Mouse (Mus musculus) cerebral cortex, adult 2 months (tissue): ENCODE measurements around the gene Igf1r.

Experiments used
- WGBS: fragments of 180-500 bp; shearing (Covaris S2); methylation state at CpG from one replicate; pipeline ENCODE4 v1.1.7; 2018; 5-methylcytosine and 5-hydroxymethylcytosine counted together

Igf1r gene

DNA sequence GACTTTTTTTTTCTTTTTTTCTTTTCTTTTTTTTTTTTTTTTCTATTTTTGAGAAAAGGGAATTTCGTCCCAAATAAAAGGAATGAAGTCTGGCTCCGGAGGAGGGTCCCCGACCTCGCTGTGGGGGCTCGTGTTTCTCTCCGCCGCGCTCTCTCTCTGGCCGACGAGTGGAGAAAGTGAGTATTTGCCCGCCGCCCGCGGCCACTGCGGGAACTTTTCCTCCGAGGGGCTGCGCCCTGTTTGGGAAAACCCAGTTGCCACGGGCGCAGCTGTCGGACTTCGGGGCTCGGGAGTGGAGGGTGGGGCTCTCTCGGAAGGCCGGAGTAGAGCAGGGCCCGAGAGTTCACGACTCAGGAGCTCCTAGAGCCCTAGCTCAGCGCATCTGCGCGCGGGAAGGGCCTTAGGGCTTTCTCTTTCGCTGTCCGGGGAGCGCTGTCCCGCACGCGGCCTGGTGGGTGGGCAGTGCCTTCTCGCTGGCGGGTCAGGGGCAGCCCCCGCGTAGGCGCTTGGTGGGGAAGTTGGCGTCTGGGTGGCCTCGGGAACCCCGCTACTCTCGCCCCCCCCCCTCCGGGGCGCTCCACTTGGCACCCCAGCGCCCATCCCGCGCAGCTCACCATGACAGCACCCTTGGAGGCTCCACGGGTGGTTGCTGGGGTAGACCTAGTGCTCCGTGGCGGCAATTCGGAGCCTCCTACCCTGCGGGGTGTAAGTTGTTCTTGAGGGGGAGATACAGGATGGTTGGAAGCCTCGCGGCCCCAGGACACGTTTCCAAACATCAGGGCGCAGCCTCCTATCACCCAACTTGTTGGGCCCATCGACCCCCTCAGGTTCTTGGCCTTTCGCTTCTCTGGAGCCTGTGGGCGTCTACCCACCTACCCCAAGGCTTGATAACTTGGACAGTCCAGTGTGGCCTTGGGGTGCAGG lies at the start of gene Igf1r:
Gene Igf1r, plus strand, starts transcription at position 51 of the 924 bp plus-strand sequence.
- under 1% methylated on average over 62 of the region's 62 CpGs for WGBS

DNA sequence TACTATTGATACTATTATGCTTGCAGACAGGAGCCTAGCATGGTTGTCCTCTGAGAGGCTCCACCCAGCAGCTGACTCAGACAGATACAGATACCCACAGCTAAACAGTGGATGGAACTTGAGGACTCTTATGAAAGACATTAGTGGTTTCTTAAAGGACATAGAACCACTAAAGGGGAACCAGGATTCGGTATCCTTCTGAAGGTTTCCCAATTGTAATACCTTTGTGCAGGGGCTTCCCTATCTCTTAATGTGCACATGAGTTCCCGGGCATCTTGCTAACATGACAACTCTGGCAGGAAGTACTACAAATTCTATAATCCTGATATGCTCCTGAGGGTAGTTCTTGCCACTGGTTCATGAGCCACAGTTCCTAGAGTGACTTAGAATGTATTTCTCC lies 46.3 kb upstream of the Igf1r start:
- WGBS, result 92% methylated on average over 2 of the region's 2 CpGs

GRCm38 (mm10) chr7:67907786-67908400 lies 44.7 kb upstream of the Igf1r start:
- 51% methylated on average over 9 of the region's 9 CpGs for WGBS

GRCm38 (mm10) chr7:67910528-67910927 lies 42.1 kb upstream of the Igf1r start:
- 16% methylated on average over 10 of the region's 10 CpGs for WGBS

GRCm38 (mm10) chr7:67910947-67911346 lies 41.7 kb upstream of the Igf1r start:
- 26% methylated on average over 3 of the region's 3 CpGs for WGBS

GRCm38 (mm10) chr7:67911841-67912240 lies 40.8 kb upstream of the Igf1r start:
- 84% methylated on average over 6 of the region's 6 CpGs for WGBS

GRCm38 (mm10) chr7:67916960-67917359 lies 35.7 kb upstream of the Igf1r start:
- 92% methylated on average over 8 of the region's 8 CpGs for WGBS

DNA sequence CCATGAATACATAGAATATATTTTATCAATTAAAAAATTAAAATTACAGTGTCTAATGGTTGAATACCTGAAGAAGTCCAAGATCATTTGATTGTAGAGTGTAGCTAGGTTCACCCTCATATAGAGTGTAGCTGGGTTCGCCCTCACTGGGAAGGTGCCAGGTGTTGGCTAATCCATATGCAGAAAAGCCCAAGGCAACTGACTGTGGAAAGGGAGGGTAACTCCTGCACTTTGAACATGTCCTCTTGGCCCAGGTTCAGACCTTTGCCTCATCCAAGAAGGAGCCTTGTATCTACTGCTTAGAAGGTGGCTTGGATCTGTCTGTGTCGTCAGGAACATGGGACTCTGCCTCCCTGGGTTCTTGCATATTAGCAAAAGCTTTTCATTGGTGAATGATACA lies 34.9 kb upstream of the Igf1r start:
- WGBS, result 86% methylated on average over 2 of the region's 2 CpGs

DNA sequence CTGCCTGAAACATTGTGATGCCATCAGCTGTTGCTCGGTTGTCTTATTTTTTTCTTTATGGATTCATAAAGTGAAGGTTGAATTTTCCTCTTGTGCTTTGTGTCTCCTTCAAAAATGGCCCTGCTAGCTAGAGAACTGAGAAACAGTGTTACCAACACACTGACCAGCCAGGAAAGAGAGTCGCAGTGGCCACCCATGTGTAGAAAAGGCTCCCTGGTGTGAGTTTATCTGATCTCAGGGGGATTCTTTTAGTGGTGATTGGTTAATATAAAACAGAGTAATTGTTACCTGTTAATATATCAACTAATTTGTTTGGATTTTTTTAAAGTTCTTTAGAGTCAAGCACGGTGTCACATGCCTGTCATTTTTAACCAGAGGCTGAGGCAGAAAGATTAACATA lies 33.2 kb upstream of the Igf1r start:
- 75% methylated on average over 3 of the region's 3 CpGs for WGBS

DNA sequence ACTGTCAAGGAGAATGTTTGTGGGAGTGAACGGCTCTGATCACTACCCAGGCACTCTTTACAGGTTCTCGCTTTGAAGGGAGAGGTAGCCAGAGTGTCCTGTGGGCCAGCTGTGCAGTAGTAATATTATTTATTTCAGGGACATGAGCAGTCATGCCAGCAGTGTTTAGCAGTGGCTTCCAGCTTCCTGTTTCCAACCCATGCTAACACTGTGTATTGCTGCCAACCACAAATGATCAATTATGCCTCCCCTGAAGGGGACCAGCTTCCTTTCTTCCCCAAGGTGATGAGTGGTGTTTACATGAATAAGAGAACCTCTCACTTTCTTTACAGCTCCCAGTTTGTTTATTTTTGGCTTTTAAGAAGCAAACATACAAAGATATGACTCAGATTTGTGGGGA lies 28.4 kb upstream of the Igf1r start:
- WGBS, result 62% methylated on average over 2 of the region's 2 CpGs

DNA sequence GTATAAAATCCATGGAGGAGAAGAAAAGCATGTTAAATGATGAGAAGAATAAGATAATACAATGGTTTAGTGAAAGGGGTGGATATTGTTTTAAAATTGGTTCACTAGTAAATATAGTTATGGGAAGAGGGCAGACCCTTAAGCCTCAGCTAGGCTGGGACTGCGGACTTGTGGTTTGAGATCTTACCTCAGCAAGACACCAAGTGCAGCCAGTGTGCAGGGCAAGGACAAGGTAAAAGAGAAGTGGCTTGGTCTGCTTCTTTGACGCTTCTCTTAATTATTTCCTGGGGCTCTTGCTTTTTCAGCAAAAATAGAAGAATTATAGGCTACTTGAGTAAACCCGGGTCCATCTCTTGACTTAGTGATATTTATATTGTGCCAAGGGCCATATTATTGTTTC lies 22.5 kb upstream of the Igf1r start:
- 91% methylated on average over 3 of the region's 3 CpGs for WGBS

DNA sequence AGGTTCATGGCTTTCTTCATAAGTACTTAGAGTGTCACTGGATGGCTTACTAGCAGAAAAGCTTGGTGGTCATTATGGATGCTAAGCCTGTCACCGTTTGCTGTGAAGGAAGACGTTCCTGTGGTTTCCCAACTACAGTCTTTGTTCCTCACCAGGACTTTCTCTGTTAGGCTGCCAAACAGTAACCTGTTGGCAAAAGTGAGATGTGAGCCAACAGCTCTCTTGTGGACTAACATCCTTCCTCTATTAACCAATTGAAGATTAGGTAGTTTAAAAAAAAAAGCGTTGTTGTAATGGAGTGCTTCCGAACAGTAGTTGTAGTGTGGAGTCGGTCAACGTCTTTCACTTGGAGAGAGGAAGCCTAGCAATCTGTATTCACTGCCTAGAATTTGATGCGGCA lies 15.8 kb upstream of the Igf1r start:
- 66% methylated on average over 7 of the region's 7 CpGs for WGBS

DNA sequence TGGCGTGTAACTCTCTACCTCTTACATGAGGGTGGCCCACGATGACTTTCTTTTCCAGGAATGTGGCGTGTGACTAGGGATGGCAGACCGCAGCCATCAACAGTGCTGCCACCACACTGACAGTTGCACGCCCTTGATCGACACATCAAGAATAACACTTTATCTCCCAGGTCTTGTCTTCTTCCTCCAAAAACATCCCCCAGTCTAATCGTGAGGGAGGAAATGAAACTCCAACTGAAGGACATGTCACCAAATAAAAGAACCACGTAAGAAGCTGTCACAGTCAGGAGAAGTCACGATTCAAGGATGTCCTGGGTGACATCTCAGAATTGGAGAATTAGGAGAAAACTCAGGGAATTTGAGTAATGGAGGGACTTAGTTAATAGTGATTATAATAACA lies 8.8 kb upstream of the Igf1r start:
- WGBS, result 86% methylated on average over 9 of the region's 9 CpGs

- WGBS, result 88% methylated on average over 1 of the region's 1 CpGs
Observed at GRCm38 (mm10) chr7:67946901-67947300, 5.7 kb upstream of the Igf1r start.

DNA sequence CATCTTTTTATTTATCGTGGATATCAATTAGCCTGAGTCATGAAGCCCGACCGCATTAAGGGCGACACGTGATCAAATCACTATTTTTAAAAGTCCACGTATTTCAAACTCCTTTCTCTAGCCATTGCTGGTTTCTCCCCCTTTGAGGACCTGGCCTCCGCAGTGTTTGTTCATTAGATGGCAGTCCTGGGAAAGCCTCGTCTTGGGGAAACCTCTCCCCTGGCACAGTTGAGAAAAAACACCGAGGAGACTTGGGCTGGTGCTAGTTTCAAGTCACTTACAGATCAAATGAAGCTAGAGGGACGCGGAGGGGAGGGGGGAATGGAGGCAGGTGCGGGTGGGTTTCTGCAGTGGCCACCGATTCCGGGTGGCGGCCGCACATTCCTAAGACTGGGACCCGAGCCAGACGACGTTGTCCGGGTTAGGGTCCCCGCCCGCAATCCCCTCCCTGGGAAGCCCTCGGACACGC lies 2.2 kb upstream of the Igf1r start:
- WGBS, result under 1% methylated on average over 23 of the region's 24 CpGs

- WGBS, result under 1% methylated on average over 69 of the region's 71 CpGs
Observed at GRCm38 (mm10) chr7:67950815-67951531, 1.7 kb upstream of the Igf1r start.

DNA sequence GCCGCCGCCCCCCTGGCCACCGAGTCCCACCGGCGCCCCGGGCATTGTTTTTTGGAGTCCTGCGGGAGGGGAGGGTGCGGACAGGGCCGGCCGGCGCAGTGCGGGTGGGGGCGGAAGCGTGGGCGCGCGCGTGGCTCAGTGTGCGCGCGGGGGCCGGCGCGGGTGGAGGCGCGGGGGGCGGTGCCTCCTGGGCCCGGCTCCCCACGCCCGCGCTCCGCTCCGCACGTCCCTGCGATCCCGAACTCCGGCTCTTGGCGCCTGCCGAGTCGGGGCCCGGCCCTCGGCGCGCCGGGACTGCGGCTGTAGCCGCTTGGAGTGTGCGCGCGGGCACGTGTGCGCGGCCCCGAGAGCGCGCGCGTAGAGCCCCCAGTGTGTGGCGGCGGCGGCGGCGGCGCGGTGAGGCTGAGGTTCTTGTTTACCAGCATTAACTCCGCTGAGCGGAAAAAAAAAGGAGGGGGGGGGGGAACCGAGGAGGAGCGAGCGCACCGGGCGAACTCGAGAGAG lies 1.0 kb upstream of the Igf1r start:
- WGBS, result under 1% methylated on average over 62 of the region's 73 CpGs

DNA sequence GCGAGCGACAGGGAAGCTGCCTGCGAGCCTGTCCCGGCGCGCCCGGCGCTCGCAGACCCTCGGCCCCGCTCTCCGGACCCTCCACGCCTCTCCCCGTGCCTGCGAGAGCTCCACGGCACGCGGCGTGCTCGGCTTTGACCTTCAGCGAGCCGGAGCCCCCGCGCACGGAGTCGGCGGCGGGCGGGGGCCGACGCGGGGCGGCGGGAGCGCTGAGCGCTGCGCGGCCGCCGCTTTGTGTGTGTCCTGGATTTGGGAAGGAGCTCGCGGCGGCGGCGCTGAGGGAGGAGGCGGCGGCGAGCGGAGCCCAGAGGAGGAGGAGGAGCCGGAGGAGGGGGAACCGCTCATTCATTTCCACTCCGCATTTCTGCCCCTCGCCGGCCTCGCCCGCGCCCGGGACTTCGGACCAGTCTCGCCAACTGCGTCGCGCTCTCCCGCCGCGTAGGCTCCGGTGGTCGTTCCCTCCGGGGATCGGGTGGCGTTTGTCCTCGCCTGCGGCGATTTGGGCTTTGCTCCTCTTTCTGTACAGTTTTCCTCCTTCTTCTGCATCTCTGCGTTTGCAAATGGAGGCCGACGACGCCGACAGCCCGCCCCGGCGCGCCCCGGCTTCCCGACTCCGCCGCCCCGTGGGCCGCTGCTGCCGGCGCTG lies 468 bp upstream of the Igf1r start:
- under 1% methylated on average over 89 of the region's 91 CpGs for WGBS

GRCm38 (mm10) chr7:67953764-67954242 lies 1.2 kb downstream of the Igf1r start:
- 3% methylated on average over 23 of the region's 23 CpGs for WGBS

GRCm38 (mm10) chr7:67954591-67955185 lies 2.1 kb downstream of the Igf1r start:
- 40% methylated on average over 10 of the region's 10 CpGs for WGBS

DNA sequence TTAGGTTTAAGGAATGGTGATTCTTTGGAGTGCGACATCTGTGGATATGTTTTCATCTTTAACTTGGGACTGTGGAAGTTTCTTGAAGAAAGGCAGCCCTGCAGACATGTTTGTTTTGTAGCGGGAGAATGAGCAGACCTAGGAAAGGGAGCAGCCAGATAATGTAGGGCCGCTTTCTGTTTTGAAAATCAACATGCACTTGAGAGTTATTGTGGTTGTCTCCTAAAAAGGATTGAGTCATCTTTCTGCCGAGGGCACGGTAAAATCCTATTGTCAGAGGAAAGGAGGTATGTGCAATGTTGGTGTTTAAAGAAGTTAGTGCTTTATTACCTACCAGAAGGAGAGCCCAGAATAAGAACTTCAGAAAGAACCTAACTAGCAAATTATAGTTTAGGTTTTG lies 2.6 kb downstream of the Igf1r start:
- 45% methylated on average over 5 of the region's 5 CpGs for WGBS
